Mouse (Mus musculus) liver, embryonic 15.5 days (tissue): Measurements from ENCODE around the gene Ccdc62. TPM values are rescaled to one million over a fixed set of nuclear protein-coding genes. Genes with fewer than 3 reads are reported as not detected.

Experiments
- ATAC-seq: fragments of 200-750 bp; cut with Nextera tagmentation; 2 replicates; pipeline ENCODE4 v1.8.0; 2017; ENCODE audit warnings: moderate number of reproducible peaks, mild to moderate bottlenecking, moderate library complexity; ENCODE audit not compliant: insufficient read depth
- H3K27ac ChIP-seq: fragments of 300-500 bp; sonication (generic); replicated peaks from 2 replicates; pipeline ENCODE4 v1.5.1; 2015; ENCODE audit warnings: mild to moderate bottlenecking, inconsistent platforms
- H3K27me3 ChIP-seq: fragments of 300-500 bp; sonication (generic); 2 replicates; pipeline ENCODE4 v1.6.1; 2015; ENCODE audit warnings: mild to moderate bottlenecking, inconsistent platforms
- H3K36me3 ChIP-seq: fragments of 300-500 bp; sonication (generic); replicated peaks from 2 replicates; pipeline ENCODE4 v1.6.1; 2015; ENCODE audit warnings: moderate library complexity, mild to moderate bottlenecking, inconsistent platforms
- H3K4me1 ChIP-seq: fragments of 300-500 bp; sonication (generic); replicated peaks from 2 replicates; pipeline ENCODE4 v1.6.1; 2015; ENCODE audit warnings: inconsistent platforms
- H3K4me2 ChIP-seq: fragments of 300-500 bp; sonication (generic); 2 replicates; pipeline ENCODE4 v1.6.1; 2015; ENCODE audit warnings: moderate library complexity, mild to moderate bottlenecking, inconsistent platforms
- H3K4me3 ChIP-seq: fragments of 300-500 bp; sonication (generic); replicated peaks from 2 replicates; pipeline ENCODE4 v1.5.1; 2015; ENCODE audit warnings: mild to moderate bottlenecking, inconsistent platforms
- H3K9ac ChIP-seq: fragments of 300-500 bp; sonication (generic); 2 replicates; pipeline ENCODE4 v1.6.1; 2015; ENCODE audit warnings: moderate library complexity, mild to moderate bottlenecking, inconsistent platforms
- H3K9me3 ChIP-seq: fragments of 300-500 bp; sonication (generic); replicated peaks from 2 replicates; pipeline ENCODE4 v1.6.1; 2016; ENCODE audit warnings: inconsistent platforms
- WGBS: fragments of 180-500 bp; shearing (Covaris S2); methylation state at CpG from one replicate; pipeline ENCODE4 v1.1.7; 2015; ENCODE audit warnings: mixed read lengths; ENCODE audit not compliant: insufficient replicate concordance; 5-methylcytosine and 5-hydroxymethylcytosine counted together
- polyA plus RNA-seq: library from polyadenylated mRNA; unstranded; fragments of >200 nt; fragmentation: Nextera tagmentation; extraction: Ambion mirVana; gene quantifications from 2 replicates; pipeline ENCODE4 v1.2.1, GENCODE M21; 2015

Ccdc62 gene
- polyA plus RNA-seq, 1 experiment from 2014 or later = 3.2 TPM

GRCm38 (mm10) chr5:123979221-123979979, 48.9 kb downstream of the Ccdc62 start:
- H3K36me3 ChIP-seq = 0 out of 2 replicates have a peak, but pooled peaks cover 3% of the 10 kb centered on the region
- WGBS = 72% methylated on average over 18 of the region's 18 CpGs
- H3K27ac ChIP-seq = no peak overlapping the region
- peaks cover 63% of the 10 kb centered on the region for H3K4me1 ChIP-seq
- no peak overlapping the region for H3K4me2 ChIP-seq
- peaks cover 15% of the 10 kb centered on the region for H3K27me3 ChIP-seq
- no peak overlapping the region for H3K9ac ChIP-seq
- no peak for ATAC-seq
- H3K9me3 ChIP-seq = no peaks in the 10 kb centered on the region
- H3K4me3 ChIP-seq = no peak overlapping the region

GRCm38 (mm10) chr5:123979980-123980369, 49.5 kb downstream of the Ccdc62 start:
- Histone ChIP-seq H3K4me2 (no peak overlapping the region), H3K9me3 (no peaks in the 10 kb centered on the region), H3K36me3 (0 out of 2 replicates have a peak, but pooled peaks cover 4% of the 10 kb centered on the region), H3K4me1 (peaks cover 60% of the 10 kb centered on the region), H3K27ac (no peak overlapping the region), H3K27me3 (peaks cover 10% of the 10 kb centered on the region; the same call in 1 of the 2 replicates), H3K4me3 (no peak overlapping the region), H3K9ac (no peak overlapping the region)
- no peak for ATAC-seq
- 55% methylated on average over 4 of the region's 4 CpGs for WGBS

DNA sequence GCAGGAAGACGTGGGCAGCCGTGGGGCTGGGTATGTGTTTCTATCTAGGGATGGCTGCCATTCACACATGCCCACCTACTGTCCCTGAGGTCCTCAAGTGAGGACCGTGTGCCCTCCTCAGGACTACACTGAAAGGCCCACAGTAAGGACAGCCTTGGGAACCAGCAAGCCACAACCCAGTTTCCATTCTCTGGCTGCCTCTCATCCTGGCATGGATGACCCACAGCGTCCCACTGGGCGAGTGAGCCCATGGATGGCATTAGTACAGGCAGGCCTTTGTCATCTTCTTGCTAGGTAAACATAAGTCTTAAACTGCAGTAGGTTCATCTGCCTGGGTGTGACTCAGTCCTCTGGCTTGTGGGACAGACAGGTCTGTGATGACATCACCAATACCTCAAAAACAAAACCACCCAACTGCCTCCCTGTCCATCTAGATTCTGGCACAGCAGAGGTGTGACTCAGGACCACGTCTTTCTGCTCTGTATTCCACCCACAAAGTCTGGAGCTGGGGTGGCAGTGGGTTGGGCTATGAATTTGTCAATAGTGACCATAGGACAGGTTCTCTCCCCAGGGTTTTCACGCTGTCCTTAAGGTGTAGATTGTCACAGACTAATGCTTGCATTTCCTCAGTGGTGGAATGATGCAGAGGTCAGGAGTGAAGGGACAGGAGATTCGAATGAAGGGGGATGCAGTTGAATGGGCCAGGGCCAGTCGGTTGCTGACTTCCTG, 50.2 kb downstream of the Ccdc62 start:
- H3K4me3 ChIP-seq = no peak overlapping the region
- ATAC-seq = no peak
- no peak overlapping the region for H3K27ac ChIP-seq
- 0 out of 2 replicates have a peak, but pooled peaks cover 7% of the 10 kb centered on the region for H3K27me3 ChIP-seq
- no peaks in the 10 kb centered on the region for H3K9me3 ChIP-seq
- H3K36me3 ChIP-seq = 0 out of 2 replicates have a peak, but pooled peaks cover 4% of the 10 kb centered on the region
- H3K4me2 ChIP-seq = no peak overlapping the region
- WGBS = 54% methylated on average over 9 of the region's 9 CpGs
- no peak overlapping the region for H3K9ac ChIP-seq
- H3K4me1 ChIP-seq = peaks cover 58% of the 10 kb centered on the region

DNA sequence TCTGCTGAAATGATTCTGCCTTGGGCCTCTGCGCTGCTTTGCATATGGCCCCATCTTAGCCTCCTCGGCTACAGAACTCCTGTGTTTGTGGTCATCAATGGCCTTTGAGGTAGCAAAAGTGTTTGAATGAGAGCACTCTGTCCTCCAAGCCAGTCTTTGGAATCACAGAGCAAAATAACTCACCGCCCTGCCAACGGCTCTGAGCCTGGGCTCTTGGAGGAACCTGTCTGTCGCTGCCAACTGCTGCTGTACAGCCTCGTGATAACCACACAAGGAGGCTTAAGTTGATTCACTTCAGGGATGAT, 50.7 kb downstream of the Ccdc62 start:
- ATAC-seq = no peak
- Histone ChIP-seq H3K27me3 (0 out of 2 replicates have a peak, but pooled peaks cover 3% of the 10 kb centered on the region), H3K4me2 (no peak overlapping the region), H3K4me3 (no peak overlapping the region), H3K27ac (no peak overlapping the region), H3K4me1 (peaks cover 55% of the 10 kb centered on the region), H3K36me3 (0 out of 2 replicates have a peak, but pooled peaks cover 4% of the 10 kb centered on the region), H3K9me3 (no peaks in the 10 kb centered on the region), H3K9ac (no peak overlapping the region)
- WGBS = 57% methylated on average over 6 of the region's 6 CpGs

GRCm38 (mm10) chr5:123982838-123983237, 52.4 kb downstream of the Ccdc62 start:
- H3K27me3 ChIP-seq = no peaks in the 10 kb centered on the region
- H3K4me3 ChIP-seq = no peak overlapping the region
- peaks cover 56% of the 10 kb centered on the region for H3K4me1 ChIP-seq
- no peak for ATAC-seq
- H3K36me3 ChIP-seq = 0 out of 2 replicates have a peak, but pooled peaks cover 4% of the 10 kb centered on the region
- 57% methylated on average over 11 of the region's 11 CpGs for WGBS
- H3K27ac ChIP-seq = no peak overlapping the region
- H3K9me3 ChIP-seq = no peaks in the 10 kb centered on the region
- H3K4me2 ChIP-seq = no peak overlapping the region
- no peak overlapping the region for H3K9ac ChIP-seq

GRCm38 (mm10) chr5:123985434-123985833, 55.0 kb downstream of the Ccdc62 start:
- Histone ChIP-seq H3K4me3 (no peak overlapping the region), H3K27me3 (no peaks in the 10 kb centered on the region), H3K27ac (no peak overlapping the region), H3K4me1 (peaks cover 40% of the 10 kb centered on the region), H3K4me2 (no peak overlapping the region), H3K9me3 (no peaks in the 10 kb centered on the region), H3K9ac (no peak overlapping the region), H3K36me3 (0 out of 2 replicates have a peak, but pooled peaks cover 6% of the 10 kb centered on the region)
- ATAC-seq = no peak
- 71% methylated on average over 9 of the region's 9 CpGs for WGBS

GRCm38 (mm10) chr5:123986925-123987324, 56.4 kb downstream of the Ccdc62 start:
- ATAC-seq = no peak
- Histone ChIP-seq H3K4me3 (no peak overlapping the region), H3K9me3 (no peaks in the 10 kb centered on the region), H3K36me3 (0 out of 2 replicates have a peak, but pooled peaks cover 13% of the 10 kb centered on the region), H3K27me3 (no peaks in the 10 kb centered on the region), H3K27ac (no peak overlapping the region), H3K4me1 (peaks cover 35% of the 10 kb centered on the region), H3K9ac (no peak overlapping the region), H3K4me2 (no peak overlapping the region)
- WGBS = 58% methylated on average over 2 of the region's 2 CpGs

GRCm38 (mm10) chr5:123987511-123987910, 57.0 kb downstream of the Ccdc62 start:
- Histone ChIP-seq H3K9me3 (no peaks in the 10 kb centered on the region), H3K27me3 (no peaks in the 10 kb centered on the region), H3K4me3 (no peak overlapping the region), H3K27ac (no peak overlapping the region), H3K36me3 (0 out of 2 replicates have a peak, but pooled peaks cover 13% of the 10 kb centered on the region), H3K4me1 (peaks cover 32% of the 10 kb centered on the region), H3K4me2 (no peak overlapping the region), H3K9ac (no peak overlapping the region)
- ATAC-seq = no peak
- 59% methylated on average over 4 of the region's 4 CpGs for WGBS

- Histone ChIP-seq H3K9me3 (no peaks in the 10 kb centered on the region), H3K4me2 (no peak overlapping the region), H3K4me1 (peaks cover 21% of the 10 kb centered on the region), H3K4me3 (no peak overlapping the region), H3K27ac (no peak overlapping the region), H3K9ac (no peak overlapping the region), H3K36me3 (0 out of 2 replicates have a peak, but pooled peaks cover 9% of the 10 kb centered on the region), H3K27me3 (no peaks in the 10 kb centered on the region)
- ATAC-seq = no peak
- 72% methylated on average over 20 of the region's 20 CpGs for WGBS
These were observed 59.7 kb downstream of the Ccdc62 start for GRCm38 (mm10) chr5:123989941-123990885.

- no peak overlapping the region for H3K4me3 ChIP-seq
- peaks cover 15% of the 10 kb centered on the region; the same call in 1 of the 2 replicates for H3K36me3 ChIP-seq
- H3K4me2 ChIP-seq = no peak overlapping the region
- H3K4me1 ChIP-seq = peaks cover 25% of the 10 kb centered on the region
- no peak overlapping the region for H3K9ac ChIP-seq
- no peak overlapping the region for H3K27ac ChIP-seq
- H3K9me3 ChIP-seq = no peaks in the 10 kb centered on the region
- no peak for ATAC-seq
- WGBS = 65% methylated on average over 6 of the region's 6 CpGs
- H3K27me3 ChIP-seq = no peaks in the 10 kb centered on the region
These were observed 60.8 kb downstream of the Ccdc62 start for GRCm38 (mm10) chr5:123991321-123991720.
